Mouse (Mus musculus) megakaryocyte progenitor cell, adult 5-6 weeks (primary cell): Measurements from ENCODE around the gene Krtap13. TPM values are rescaled to one million over a fixed set of nuclear protein-coding genes. Genes with fewer than 3 reads are reported as not detected.
"Not testable (repeated sequence)": the region's sequence is repeated elsewhere in the genome, so short reads cannot be mapped to it uniquely, and the experiment has no call there.

Experiments used
- ATAC-seq: replicated peaks from 2 replicates; pipeline ENCODE4 v1.8.0; 2016; ENCODE audit warnings: mild to moderate bottlenecking, moderate TSS enrichment, inconsistent platforms; ENCODE audit not compliant: poor library complexity
- total RNA-seq, 2 experiments: library from RNA; stranded (forward) in 1 of 2; stranded (reverse) in 1 of 2; fragments of 157-497, 149-512 nt in 1 of 2; fragments of 200-1000 nt in 1 of 2; gene quantifications; 2 replicates each; pipeline versions ENCODE4 v1.2.3 to v1.2.4; 2015 to 2017

Gene Krtap13
- total RNA-seq (2015) (not detected in 2 replicates), total RNA-seq (2017) (not detected in 2 replicates)

- not testable (repeated sequence) for ATAC-seq
Observed at GRCm38 (mm10) chr16:88751535-88751934, at the start of gene Krtap13. Gene Krtap13, minus strand, starts transcription at chr16:88751635.

GRCm38 (mm10) chr16:88786786-88787185, 35.4 kb upstream of the Krtap13 start:
- ATAC-seq, result no peak

- ATAC-seq, result no peak
Observed at GRCm38 (mm10) chr16:88777596-88777995, 26.2 kb upstream of the Krtap13 start, which contains the start of gene Gm5965. Gene Gm5965, plus strand, starts transcription at chr16:88777896.

DNA sequence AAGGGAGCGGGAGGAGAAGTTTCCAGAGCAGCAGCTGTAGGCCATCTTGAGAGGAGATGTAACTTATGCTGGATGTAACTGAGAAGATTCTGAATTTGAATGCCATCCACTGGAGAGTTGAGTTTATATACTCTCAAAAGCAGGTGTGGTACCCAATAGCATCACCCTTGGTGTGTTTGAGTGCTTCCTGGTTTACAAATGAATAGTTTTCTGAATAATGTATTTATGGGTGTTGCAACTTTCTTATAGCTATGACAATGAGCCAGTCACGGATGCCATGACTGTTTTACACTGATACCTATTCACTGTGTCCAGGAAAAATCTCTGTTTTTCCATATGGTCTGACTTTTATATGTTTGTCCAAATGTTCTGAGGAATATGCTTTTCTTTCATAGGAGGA, 22.7 kb upstream of the Krtap13 start, which contains the start of gene 2310057N15Rik:
Gene 2310057N15Rik, minus strand, starts transcription at position 101 of the 400 bp plus-strand sequence.
- ATAC-seq, result no peak

DNA sequence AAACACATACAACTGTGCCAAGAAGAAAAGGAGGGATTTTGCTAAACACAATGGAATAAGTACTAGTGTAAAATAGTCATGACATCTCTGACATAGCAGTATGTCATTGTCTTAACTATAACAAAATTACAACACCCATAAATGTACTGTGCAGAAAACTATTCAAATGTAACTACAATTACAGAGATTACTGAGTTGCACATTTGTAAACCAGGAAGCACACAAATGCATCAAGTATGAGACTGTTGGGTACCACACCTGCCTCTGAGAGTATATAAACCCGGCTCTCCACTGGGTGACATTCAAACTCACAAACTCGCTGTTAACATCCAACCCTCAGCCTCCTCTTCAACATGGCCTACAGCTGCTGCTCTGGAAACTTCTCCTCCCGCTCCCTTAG, 7.1 kb upstream of the Krtap13 start, which contains the start of gene 2310034C09Rik:
Gene 2310034C09Rik, plus strand, starts transcription at position 301 of the 400 bp plus-strand sequence.
- ATAC-seq, result not testable (repeated sequence)

GRCm38 (mm10) chr16:88747943-88748342, 3.5 kb downstream of the Krtap13 start:
- ATAC-seq, result no peak

- ATAC-seq, result no peak
Observed at GRCm38 (mm10) chr16:88744750-88745340, 6.6 kb downstream of the Krtap13 start.

DNA sequence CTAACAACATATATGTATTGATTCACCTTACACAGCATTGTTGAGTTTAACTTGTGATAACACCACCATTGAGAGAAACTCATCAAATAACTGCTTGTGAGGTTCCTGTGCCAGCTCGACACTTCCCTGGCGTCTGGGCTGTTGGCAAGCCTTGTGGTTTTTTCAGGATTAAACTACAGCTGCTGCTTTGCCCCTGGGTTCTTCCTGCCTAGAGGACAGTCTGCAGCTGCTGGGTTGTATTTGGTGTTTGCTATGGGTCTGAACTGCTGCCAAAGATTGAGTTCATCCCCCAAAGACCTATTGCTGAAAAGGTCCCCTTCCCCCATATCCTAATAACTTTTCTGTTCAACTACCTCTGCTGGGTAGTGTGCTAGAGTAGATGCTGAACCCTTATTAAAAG, 16.0 kb downstream of the Krtap13 start:
- ATAC-seq, result no peak

DNA sequence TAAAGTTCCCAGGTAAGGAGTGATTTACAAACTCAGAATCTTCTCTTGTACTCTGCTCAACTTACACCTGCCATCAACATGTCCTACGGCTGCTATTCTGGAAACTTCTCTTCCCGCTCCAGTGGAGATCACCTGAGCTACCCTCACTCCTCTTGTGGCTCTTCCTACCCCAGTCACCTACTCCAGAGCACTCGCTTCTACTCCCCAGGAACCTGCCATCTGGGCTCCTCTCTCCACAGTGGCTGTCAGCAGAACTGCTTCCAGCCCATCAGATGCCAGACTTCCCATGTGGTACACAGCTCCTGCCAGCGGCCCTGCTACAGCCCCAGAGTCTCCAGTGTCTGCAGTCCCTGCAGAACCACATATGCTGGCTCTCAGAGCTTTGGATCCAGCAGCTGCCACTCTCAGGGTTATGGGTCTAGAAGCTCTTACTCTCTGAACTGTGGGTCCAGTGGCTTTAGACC, 22.6 kb downstream of the Krtap13 start, which contains the start of gene Krtap13-1:
Gene Krtap13-1, plus strand, starts transcription at position 51 of the 464 bp plus-strand sequence.
- no peak for ATAC-seq

- ATAC-seq, result no peak
Observed at GRCm38 (mm10) chr16:88720031-88720430, 31.4 kb downstream of the Krtap13 start.

DNA sequence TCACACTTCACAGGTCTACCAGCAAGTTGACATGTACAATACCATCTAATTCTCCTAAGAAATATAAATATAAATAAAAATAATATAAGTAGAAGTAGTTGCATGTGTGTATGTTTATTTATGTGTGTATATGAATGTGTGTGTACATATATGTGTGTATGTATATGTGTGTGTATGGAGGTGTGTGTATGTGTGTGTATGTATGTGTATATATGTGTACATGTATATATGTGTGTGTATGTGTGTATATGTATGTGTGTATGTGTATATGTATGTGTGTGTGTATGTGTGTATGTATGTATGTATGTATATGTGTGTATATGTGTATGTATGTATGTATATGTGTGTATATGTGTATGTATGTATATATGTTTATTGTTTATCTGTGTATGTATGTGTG, 34.9 kb downstream of the Krtap13 start:
- ATAC-seq, result no peak

DNA sequence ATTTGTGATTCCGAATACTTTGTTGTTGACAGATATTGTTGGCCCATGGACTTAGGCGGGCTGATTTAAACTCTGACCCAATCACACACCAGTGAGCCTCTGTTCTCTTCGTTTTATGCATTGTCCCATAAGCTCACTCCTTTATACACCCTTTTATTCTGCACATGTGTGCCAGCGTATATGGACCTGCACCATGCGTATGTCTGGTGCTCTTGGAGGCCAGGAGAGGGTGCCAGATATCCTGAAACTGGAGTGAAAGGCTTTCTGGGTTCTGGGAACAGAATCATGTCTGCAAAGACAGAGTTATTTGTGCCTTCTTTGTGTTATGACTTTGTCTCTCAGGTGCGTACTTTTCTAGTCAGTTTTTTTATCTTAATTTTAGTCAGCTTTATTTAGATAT, 40.2 kb downstream of the Krtap13 start:
- ATAC-seq, result no peak

- 0 out of 2 replicates have a peak, but pooled peaks have one; percentile 20 for ATAC-seq
Observed at GRCm38 (mm10) chr16:88710757-88711156, 40.7 kb downstream of the Krtap13 start.

DNA sequence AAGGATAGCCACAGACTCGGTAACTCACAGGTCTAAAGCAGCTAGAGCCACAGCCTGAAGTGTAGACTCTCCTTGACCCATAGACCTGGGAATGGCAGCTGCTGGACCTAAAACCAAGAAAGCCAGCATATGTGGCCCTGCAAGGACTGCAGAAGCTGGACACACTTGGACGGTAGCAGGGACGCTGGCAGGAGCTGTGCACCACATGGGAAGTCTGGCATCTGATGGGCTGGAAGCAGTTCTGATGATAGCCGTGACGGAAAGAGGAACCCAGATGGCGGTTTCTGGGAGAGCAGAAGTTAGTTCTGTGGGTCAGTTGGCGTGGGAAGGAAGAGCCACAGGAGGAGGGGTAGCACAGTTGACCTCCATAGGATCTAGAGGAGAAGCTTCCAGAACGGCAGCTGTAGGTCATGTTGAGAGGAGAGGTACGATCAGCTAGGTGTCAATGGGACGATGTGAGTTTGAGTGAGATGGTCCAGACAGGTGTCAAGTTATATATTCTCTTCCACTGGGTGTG, 43.9 kb downstream of the Krtap13 start, which contains the start of gene 2310061N02Rik:
Gene 2310061N02Rik, minus strand, starts transcription at position 467 of the 517 bp plus-strand sequence.
- ATAC-seq, result peak; percentile 31; the same call in 1 of the 2 replicates

- peak; percentile 68 for ATAC-seq
Observed at GRCm38 (mm10) chr16:88701072-88701864, 50.2 kb downstream of the Krtap13 start.

Other genes with a start within 250 kb of the Krtap13 start
- gene Cldn17, start 244.7 kb downstream of the Krtap13 start, total RNA-seq (2015), result not detected in 2 replicates
- not detected in 2 replicates for gene Cldn17, start 244.7 kb downstream of the Krtap13 start, total RNA-seq (2017)
- gene Cldn8, start 188.5 kb downstream of the Krtap13 start, total RNA-seq (2015), result not detected in 2 replicates
- not detected in 2 replicates for gene Cldn8, start 188.5 kb downstream of the Krtap13 start, total RNA-seq (2017)
- gene Krtap24-1, start 139.4 kb downstream of the Krtap13 start, total RNA-seq (2015), result not detected in 2 replicates
- not detected in 2 replicates for gene Krtap24-1, start 139.4 kb downstream of the Krtap13 start, total RNA-seq (2017)
- gene 2310079G19Rik, start 124.0 kb downstream of the Krtap13 start, total RNA-seq (2015), result not detected in 2 replicates
- not detected in 2 replicates for gene 2310079G19Rik, start 124.0 kb downstream of the Krtap13 start, total RNA-seq (2017)
- not detected in 2 replicates for gene Krtap26-1, start 103.8 kb downstream of the Krtap13 start, total RNA-seq (2015)
- gene Krtap26-1, start 103.8 kb downstream of the Krtap13 start, total RNA-seq (2017), result not detected in 2 replicates
- gene Krtap27-1, start 80.0 kb downstream of the Krtap13 start, total RNA-seq (2015), result not detected in 2 replicates
- gene Krtap27-1, start 80.0 kb downstream of the Krtap13 start, total RNA-seq (2017), result not detected in 2 replicates
- gene 2310061N02Rik, start 43.7 kb downstream of the Krtap13 start, total RNA-seq (2015), result not detected in 2 replicates
- not detected in 2 replicates for gene 2310061N02Rik, start 43.7 kb downstream of the Krtap13 start, total RNA-seq (2017)
- gene Krtap13-1, start 22.8 kb downstream of the Krtap13 start, total RNA-seq (2015), result not detected in 2 replicates
- not detected in 2 replicates for gene Krtap13-1, start 22.8 kb downstream of the Krtap13 start, total RNA-seq (2017)
- gene 2310034C09Rik, start 7.2 kb upstream of the Krtap13 start, total RNA-seq (2015), result not detected in 2 replicates
- gene 2310034C09Rik, start 7.2 kb upstream of the Krtap13 start, total RNA-seq (2017), result not detected in 2 replicates
- gene 2310057N15Rik, start 22.6 kb upstream of the Krtap13 start, total RNA-seq (2015), result not detected in 2 replicates
- gene 2310057N15Rik, start 22.6 kb upstream of the Krtap13 start, total RNA-seq (2017), result not detected in 2 replicates
- gene Gm5965, start 26.3 kb upstream of the Krtap13 start, total RNA-seq (2015), result not detected in 2 replicates
- gene Gm5965, start 26.3 kb upstream of the Krtap13 start, total RNA-seq (2017), result not detected in 2 replicates
- not detected in 2 replicates for gene Gm20741, start 60.6 kb upstream of the Krtap13 start, total RNA-seq (2015)
- gene Gm20741, start 60.6 kb upstream of the Krtap13 start, total RNA-seq (2017), result not detected in 2 replicates
- not detected in 2 replicates for gene Krtap15, start 68.6 kb upstream of the Krtap13 start, total RNA-seq (2015)
- not detected in 2 replicates for gene Krtap15, start 68.6 kb upstream of the Krtap13 start, total RNA-seq (2017)
- gene Krtap14, start 74.5 kb upstream of the Krtap13 start, total RNA-seq (2015), result not detected in 2 replicates
- gene Krtap14, start 74.5 kb upstream of the Krtap13 start, total RNA-seq (2017), result not detected in 2 replicates
- not detected in 2 replicates for gene Krtap19-1, start 117.8 kb upstream of the Krtap13 start, total RNA-seq (2015)
- gene Krtap19-1, start 117.8 kb upstream of the Krtap13 start, total RNA-seq (2017), result not detected in 2 replicates
- gene Krtap19-2, start 122.6 kb upstream of the Krtap13 start, total RNA-seq (2015), result not detected in 2 replicates
- gene Krtap19-2, start 122.6 kb upstream of the Krtap13 start, total RNA-seq (2017), result not detected in 2 replicates
- not detected in 2 replicates for gene Krtap19-3, start 126.4 kb upstream of the Krtap13 start, total RNA-seq (2015)
- gene Krtap19-3, start 126.4 kb upstream of the Krtap13 start, total RNA-seq (2017), result not detected in 2 replicates
- gene Krtap19-4, start 133.5 kb upstream of the Krtap13 start, total RNA-seq (2015), result not detected in 2 replicates
- not detected in 2 replicates for gene Krtap19-4, start 133.5 kb upstream of the Krtap13 start, total RNA-seq (2017)
- gene Krtap19-5, start 144.8 kb upstream of the Krtap13 start, total RNA-seq (2015), result not detected in 2 replicates
- not detected in 2 replicates for gene Krtap19-5, start 144.8 kb upstream of the Krtap13 start, total RNA-seq (2017)
- not detected in 2 replicates for gene Krtap19-9b, start 180.6 kb upstream of the Krtap13 start, total RNA-seq (2015)
- gene Krtap19-9b, start 180.6 kb upstream of the Krtap13 start, total RNA-seq (2017), result not detected in 2 replicates
- gene Krtap16-3, start 211.2 kb upstream of the Krtap13 start, total RNA-seq (2015), result not detected in 2 replicates
- gene Krtap16-3, start 211.2 kb upstream of the Krtap13 start, total RNA-seq (2017), result not detected in 2 replicates